Mouse (Mus musculus) natural killer cell, adult 2 months (primary cell): ENCODE data around the gene Eif2b1.
A peak's percentile ranks its signal among the peaks of the same experiment; 100 is the strongest.
"Not testable (repeated sequence)": the region's sequence is repeated elsewhere in the genome, so short reads cannot be mapped to it uniquely, and the experiment has no call there.

Experiments used
- DNase-seq, 2 experiments: peaks; one replicate each; pipeline ENCODE4 v3.0.0; 2022; ENCODE audit warnings: low spot score in 2 of 2

Gene Eif2b1

GRCm38 (mm10) chr5:124550737-124551136 lies 28.2 kb downstream of the Eif2b1 start:
- not testable (repeated sequence) for DNase-seq

DNA sequence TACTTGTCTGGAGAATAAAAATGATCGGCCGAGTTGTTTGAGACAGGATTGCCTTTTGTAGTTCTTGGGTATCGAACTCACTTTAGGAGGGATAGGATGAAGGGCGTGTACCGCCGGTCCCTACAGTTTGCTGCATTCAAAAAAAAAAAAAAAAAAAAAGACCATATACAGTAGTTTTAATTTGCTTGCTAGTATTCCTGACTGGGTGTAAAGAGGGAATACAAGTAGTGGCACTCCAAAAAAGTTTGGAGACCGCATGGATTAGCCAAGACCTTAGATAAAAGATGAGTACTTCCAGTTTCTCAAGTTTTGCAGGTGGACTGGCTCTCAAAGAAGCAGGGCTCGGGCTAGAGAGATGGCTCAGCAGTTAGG lies 37.3 kb downstream of the Eif2b1 start:
- no peak for DNase-seq

GRCm38 (mm10) chr5:124540905-124541601 lies 37.9 kb downstream of the Eif2b1 start:
- peak; percentile 46 to 53 for DNase-seq

DNA sequence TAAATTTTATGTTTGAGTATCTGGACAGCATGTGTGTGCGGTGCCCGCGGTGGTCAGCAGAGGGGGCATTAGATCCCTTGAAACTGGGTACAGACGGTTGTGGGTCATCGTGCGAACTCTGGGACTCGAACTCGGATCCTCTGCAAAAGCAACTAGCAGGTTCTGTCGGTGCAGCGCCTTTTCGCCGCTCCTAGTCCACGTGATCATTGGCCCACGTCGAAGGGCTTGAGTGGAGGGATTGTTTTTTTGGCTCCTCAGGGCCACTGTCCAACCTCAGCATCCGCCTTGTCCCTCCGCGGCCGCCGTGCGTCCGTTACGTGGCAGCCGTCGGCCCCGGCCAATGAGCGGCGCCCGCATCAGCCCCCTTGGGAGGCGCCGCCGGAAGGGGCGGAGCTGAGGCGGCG lies 38.5 kb downstream of the Eif2b1 start, which contains the start of gene Tmed2:
Tmed2 (plus strand) TSS at position 313 of the 404 bp plus-strand sequence.
- DNase-seq: peak; percentile 95 to 96

DNA sequence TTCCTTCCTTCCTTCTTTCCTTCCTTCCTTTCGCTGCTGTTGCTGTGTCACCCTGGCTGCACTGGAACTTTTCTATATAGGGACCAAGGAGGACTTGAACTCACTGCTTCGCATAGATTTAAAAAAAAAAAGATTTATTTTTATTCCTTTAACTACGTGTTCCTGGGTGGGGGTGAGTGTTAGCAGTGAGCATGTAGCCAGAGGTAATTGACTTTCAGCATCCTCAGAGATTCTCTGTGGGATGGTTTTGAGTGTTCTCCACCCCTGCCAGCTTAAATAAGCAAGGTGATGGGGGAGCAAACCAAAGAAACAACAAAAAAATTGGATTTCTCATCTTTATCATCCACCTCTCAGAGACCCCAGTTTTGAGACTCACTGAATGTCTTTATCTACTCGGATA lies 39.0 kb downstream of the Eif2b1 start:
- no peak for DNase-seq

DNA sequence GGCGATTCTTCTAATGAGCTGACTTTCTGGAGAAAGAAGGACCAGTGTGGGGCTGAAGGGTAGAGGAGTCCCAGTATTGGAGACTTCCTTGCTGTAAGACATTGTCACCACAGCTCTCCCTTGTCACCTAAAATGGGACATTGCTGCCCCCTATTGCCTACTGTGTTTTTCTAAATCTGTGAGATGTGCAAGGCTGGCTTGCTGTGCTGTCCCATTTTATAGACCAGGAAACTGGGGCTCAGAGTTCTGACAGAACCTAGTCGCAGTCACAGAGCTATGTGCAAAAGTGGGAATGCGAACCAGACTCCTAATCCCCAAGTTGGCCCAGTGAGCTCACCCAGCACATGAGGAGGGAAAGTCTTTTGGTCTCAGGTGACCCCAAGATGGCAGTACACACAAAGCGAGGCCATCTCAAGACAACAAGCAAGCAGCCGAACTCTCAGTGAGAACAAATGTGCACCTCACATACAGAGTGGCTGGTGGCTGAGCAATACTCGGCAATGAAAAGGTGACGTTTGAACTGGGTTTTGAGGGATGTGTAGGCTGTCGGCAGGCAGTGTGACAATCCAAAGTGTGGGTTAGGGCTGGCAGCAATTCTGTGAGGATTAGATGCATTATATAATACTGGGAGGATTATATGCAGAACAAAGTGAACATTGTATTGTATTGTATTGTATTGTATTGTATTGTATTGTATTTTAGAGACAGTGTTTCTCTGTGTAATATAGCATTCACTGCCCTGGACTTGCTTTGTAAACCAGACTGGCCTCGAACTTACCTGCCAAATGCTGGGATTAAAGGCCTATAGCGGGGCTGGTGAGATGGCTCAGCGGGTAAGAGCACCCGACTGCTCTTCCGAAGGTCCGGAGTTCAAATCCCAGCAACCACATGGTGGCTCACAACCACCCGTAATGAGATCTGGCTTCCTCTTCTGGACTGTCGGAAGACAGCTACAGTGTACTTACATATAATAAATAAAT lies 39.8 kb downstream of the Eif2b1 start:
- DNase-seq: peak; percentile 53 to 73

DNA sequence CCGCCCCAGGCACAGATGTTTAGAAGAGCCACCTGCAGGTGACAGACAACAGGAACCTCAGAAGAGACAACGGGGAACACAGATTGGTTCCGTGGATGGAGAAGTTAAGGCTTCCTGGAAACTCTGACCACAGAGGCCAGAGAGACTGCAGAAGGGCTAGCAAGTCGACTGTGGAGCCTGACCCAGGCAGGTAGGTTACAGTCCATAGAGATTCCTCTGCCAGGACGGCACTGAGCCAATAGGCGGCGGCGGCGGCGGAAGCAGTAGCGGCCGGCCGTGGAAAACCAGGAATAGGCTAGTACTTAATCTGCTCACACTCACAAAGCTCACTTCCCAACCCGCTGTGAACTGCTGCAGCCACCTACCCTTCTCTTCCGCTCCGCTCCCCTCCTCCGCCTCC lies 42.2 kb downstream of the Eif2b1 start:
- no peak for DNase-seq

DNA sequence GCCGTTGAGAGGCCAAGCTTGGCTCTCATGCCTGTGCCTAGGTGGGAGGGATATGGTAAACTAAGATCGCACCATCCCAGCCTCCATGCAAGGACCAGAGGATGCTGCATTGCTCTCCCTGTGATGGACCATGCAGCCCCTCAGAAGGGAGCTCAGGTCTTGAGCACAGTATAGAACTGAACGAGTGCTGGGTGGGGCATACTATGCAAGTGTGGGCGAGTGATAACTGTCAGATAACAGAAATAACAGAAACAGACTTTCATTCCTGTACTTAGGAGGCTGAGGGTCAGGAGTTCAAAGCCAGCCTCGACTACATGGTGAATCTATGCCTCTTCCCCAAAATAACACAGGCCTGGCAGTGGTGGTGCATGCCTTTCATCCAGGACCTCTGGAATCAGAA lies 43.9 kb downstream of the Eif2b1 start:
- DNase-seq: no peak

DNA sequence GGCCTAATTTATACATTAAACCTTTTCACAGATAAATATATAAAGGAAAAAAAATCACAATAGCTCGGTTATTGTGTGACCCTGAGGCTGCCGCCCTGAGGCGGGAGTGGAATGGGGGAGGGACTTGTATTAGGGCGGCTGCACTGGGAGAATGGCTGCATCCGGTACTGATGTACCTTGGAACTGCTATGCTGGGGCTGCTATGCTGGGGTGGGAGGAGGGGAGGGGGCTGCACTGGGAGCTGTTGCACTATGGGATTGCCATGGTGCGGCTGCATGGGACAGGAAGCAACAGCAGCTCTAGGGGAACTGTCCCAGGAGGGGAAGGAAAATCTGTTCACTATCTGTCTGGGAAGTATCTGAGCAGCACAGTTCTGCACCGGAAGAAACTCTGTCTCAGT lies 46.5 kb downstream of the Eif2b1 start:
- no peak for DNase-seq

- no peak for DNase-seq
Observed at GRCm38 (mm10) chr5:124531583-124531930, 47.4 kb downstream of the Eif2b1 start.

- DNase-seq: peak in 1 of 2 experiments; percentile 41
Observed at GRCm38 (mm10) chr5:124530655-124531582, 48.0 kb downstream of the Eif2b1 start, which contains the start of gene Rilpl1. TSS of gene Rilpl1 (minus strand) at chr5:124531391.

DNA sequence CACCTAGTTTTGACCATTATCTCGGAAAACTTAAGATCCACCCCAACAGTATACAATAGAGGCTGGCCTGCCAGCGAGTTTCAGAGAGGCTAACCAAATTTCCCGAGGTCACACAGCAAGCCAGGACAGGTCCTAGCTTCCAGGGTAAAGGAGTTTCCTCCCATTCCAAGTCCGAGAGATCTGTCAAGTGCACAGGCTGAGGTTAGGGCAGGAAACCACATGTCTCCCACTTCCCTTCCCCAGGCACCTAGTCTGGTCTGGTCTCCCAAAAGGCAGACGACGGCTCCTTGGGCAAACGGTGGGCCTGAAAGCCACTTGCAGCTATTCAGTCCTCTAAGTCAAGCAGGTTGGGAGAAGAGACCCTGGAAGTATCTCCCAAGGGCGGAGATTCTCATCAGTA lies 49.2 kb downstream of the Eif2b1 start:
- no peak for DNase-seq

- DNase-seq: no peak
Observed at GRCm38 (mm10) chr5:124529191-124529651, 49.7 kb downstream of the Eif2b1 start.

DNA sequence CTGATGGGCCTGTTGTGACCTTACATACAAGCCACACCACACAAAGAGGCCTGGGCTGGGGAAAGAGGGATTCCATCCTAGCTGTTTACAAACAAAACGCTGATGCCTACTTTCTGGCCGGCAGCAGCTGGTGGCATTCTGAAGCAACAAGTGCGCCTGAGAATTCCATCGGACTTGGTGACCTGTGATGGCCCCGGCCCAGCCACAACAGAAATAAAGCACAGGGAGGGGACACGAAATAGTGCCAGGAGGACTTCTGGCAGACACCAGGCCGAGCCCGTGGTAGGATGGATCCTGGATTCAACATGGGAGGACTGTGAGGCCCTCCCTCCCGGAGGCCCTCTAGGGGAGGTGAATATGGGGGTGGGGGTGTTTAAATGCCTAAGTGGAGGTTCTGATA lies 50.1 kb downstream of the Eif2b1 start:
- no peak for DNase-seq

DNA sequence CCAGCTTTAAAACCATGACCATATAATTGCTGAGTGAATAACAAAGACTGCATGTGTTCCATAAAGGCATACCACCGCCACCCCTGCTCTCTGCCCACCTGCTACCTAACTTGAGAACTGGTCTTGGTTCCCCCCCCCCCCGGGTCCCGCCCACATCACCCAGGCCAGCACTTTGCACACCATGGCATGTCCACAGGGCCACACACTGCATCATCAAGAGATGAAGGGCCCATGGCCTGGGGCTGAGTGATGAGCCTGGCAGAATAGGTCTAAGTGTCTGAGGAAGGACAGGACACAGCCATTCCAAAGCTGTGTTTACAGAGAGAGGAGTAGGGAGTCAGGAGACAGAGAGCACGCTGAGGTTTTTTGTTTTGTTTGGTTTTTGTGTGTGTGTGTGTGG lies 50.6 kb downstream of the Eif2b1 start:
- DNase-seq: no peak

- no peak for DNase-seq
Observed at GRCm38 (mm10) chr5:124524943-124525342, 54.0 kb downstream of the Eif2b1 start.

GRCm38 (mm10) chr5:124523032-124523431 lies 55.9 kb downstream of the Eif2b1 start:
- no peak for DNase-seq

- no peak for DNase-seq
Observed at GRCm38 (mm10) chr5:124521588-124521987, 57.3 kb downstream of the Eif2b1 start.
